Mouse (Mus musculus) forebrain, embryonic 14.5 days (tissue): ENCODE measurements around the gene Snx20. TPM values are rescaled to one million over a fixed set of nuclear protein-coding genes. Genes with fewer than 3 reads are reported as not detected.

Experiments used
- ATAC-seq: fragments of 200-750 bp; cut with Nextera tagmentation; 2 replicates; pipeline ENCODE4 v1.8.0; 2017; ENCODE audit warnings: mild to moderate bottlenecking, moderate library complexity
- DNase-seq: peaks from one replicate; pipeline ENCODE4 v3.0.0-alpha.2; 2015; ENCODE audit warnings: low spot score
- H3K27ac ChIP-seq: fragments of 300-500 bp; sonication (generic); 2 replicates; pipeline ENCODE4 v1.5.1; 2014; ENCODE audit warnings: low read depth, mild to moderate bottlenecking, control low read depth, low read length, moderate library complexity
- H3K27me3 ChIP-seq: fragments of 300-500 bp; sonication (generic); replicated peaks from 2 replicates; pipeline ENCODE4 v1.6.1; 2014; ENCODE audit warnings: low read length, control low read depth, mixed read lengths; ENCODE audit not compliant: control insufficient read depth, insufficient read depth
- H3K36me3 ChIP-seq: fragments of 300-500 bp; sonication (generic); 2 replicates; pipeline ENCODE4 v1.6.1; 2014; ENCODE audit warnings: low read length, control low read depth; ENCODE audit not compliant: control insufficient read depth, insufficient read depth
- H3K4me1 ChIP-seq: fragments of 300-500 bp; sonication (generic); 2 replicates; pipeline ENCODE4 v1.6.1; 2014; ENCODE audit warnings: antibody characterized with exemption, low read length, control low read depth; ENCODE audit not compliant: control insufficient read depth, insufficient read depth
- H3K4me2 ChIP-seq: fragments of 300-500 bp; sonication (generic); 2 replicates; pipeline ENCODE4 v1.6.1; 2014; ENCODE audit warnings: mild to moderate bottlenecking, control low read depth, low read length
- H3K4me3 ChIP-seq: fragments of 300-500 bp; sonication (generic); 2 replicates; pipeline ENCODE4 v1.5.1; 2014; ENCODE audit warnings: low read depth, low read length, control low read depth
- H3K9ac ChIP-seq: fragments of 300-500 bp; sonication (generic); 2 replicates; pipeline ENCODE4 v1.6.1; 2014; ENCODE audit warnings: mild to moderate bottlenecking, low read length, control low read depth, moderate library complexity
- H3K9me3 ChIP-seq: fragments of 300-500 bp; sonication (generic); replicated peaks from 2 replicates; pipeline ENCODE4 v1.6.1; 2016; ENCODE audit warnings: low read length, control low read depth, mixed read lengths; ENCODE audit not compliant: control insufficient read depth
- WGBS: fragments of 180-500 bp; shearing (Covaris S2); extraction: QIAGEN DNeasy Blood & Tissue Kit; methylation state at CpG from one replicate; pipeline ENCODE4 v1.1.7; 2014; 5-methylcytosine and 5-hydroxymethylcytosine counted together
- polyA plus RNA-seq: library from polyadenylated mRNA; unstranded; fragments of >200 nt; fragmentation: Nextera tagmentation; extraction: Ambion mirVana; gene quantifications from 2 replicates; pipeline ENCODE4 v1.2.1, GENCODE M21; 2014

Snx20 gene
- polyA plus RNA-seq, 1 experiment from 2014 or later: 1.7 TPM

DNA sequence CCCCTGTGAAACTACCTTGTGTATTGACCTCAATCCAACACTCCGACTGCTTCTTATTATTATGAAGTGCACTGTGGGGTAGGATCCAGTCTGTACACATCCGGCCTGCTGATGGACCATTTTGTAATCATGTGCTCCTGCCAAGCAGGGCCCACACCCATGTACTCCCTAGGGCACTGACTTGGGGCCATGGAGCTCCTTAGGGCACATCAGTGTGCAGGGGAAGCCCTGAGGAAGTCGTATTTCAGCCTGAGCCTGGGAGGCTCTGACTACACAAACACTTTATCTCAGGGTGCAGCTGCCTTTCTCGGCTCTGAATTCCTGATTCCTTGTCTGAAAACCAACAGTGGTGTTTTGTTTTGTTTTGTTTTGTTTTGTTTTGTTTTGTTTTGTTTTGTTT is 5.7 kb downstream of the Snx20 start:
- Histone ChIP-seq H3K4me1 (peaks cover 5% of the 10 kb centered on the region; the same call in 1 of the 2 replicates), H3K9me3 (no peaks in the 10 kb centered on the region), H3K27me3 (0 out of 2 replicates have a peak, but pooled peaks cover 2% of the 10 kb centered on the region), H3K9ac (no peak overlapping the region), H3K27ac (no peak overlapping the region), H3K36me3 (no peaks in the 10 kb centered on the region), H3K4me3 (no peak overlapping the region), H3K4me2 (no peak overlapping the region)
- no peak for ATAC-seq
- DNase-seq: no peak
- WGBS: 82% methylated on average over 4 of the region's 4 CpGs

DNA sequence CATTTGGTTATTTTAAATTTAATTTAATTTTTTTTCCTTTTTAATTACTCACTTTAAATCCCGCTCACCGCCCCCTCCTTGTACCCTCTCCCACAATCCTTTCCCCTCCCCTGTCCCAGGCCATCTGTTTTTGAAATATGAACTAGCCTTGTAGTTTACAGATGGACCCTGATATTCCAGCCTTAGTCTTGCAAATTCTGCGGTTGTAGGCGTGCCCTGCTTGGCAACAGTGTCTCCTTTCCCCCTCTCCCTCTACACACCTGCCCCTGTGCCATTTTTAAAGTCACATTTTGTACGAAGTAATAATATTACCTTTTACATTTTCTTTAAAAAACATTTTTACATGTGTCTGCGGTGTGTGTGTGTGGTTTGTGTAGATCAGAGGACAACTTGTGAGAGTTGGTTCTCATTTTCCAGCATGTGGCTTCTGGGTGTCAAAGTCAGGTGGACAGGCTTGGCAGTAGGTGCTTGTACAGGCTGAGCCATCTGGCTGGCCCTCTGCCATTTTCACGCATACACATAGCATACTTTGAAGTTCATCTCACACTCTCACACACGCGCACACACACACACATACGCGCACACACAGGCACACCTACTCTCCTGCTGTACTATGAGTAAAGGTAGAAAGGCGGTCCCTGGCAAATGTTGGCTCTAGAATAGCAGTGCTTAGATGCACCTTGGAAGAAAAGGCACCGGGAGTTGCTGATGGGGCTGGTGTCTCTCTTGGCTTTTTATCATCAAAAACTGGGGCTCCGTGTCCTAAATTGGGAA is 7.7 kb downstream of the Snx20 start:
- Histone ChIP-seq H3K4me3 (peak overlapping the region; percentile 53), H3K36me3 (no peaks in the 10 kb centered on the region), H3K27ac (peak overlapping the region; percentile 54), H3K4me1 (peaks cover 5% of the 10 kb centered on the region; the same call in 1 of the 2 replicates), H3K9ac (peak overlapping the region; percentile 78), H3K4me2 (peak overlapping the region; percentile 90), H3K9me3 (no peaks in the 10 kb centered on the region), H3K27me3 (0 out of 2 replicates have a peak, but pooled peaks cover 2% of the 10 kb centered on the region)
- peak; percentile 30 for DNase-seq
- WGBS: 53% methylated on average over 14 of the region's 14 CpGs
- ATAC-seq: peak; percentile 11

- Histone ChIP-seq H3K27ac (peak overlapping the region; percentile 54), H3K36me3 (no peaks in the 10 kb centered on the region), H3K9me3 (no peaks in the 10 kb centered on the region), H3K4me1 (peaks cover 5% of the 10 kb centered on the region; the same call in 1 of the 2 replicates), H3K4me3 (peak overlapping the region; percentile 53), H3K9ac (peak overlapping the region; percentile 78), H3K4me2 (peak overlapping the region; percentile 90), H3K27me3 (0 out of 2 replicates have a peak, but pooled peaks cover 2% of the 10 kb centered on the region)
- WGBS: under 1% methylated on average over 99 of the region's 105 CpGs
- DNase-seq (peak; percentile 93), ATAC-seq (peak; percentile 86)
Measured at GRCm38 (mm10) chr8:88627265-88627991, 8.5 kb downstream of the Snx20 start.

DNA sequence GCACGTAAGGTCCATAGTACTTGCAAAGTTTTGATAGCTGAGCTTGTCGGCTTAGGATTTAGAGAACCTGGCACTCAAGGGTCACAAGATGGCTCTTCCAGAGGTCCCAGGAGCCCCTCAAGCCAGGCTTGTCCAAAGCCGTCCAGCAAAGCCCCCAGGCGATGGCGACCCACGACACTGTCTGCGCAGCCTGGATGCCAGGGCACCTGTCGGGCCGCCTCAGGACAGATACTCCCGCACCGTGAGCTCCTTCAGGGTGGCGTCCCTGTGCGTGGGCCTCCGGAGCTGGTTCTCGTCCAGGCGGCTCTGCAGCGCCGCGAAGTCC is 9.0 kb downstream of the Snx20 start:
- Histone ChIP-seq H3K36me3 (no peaks in the 10 kb centered on the region), H3K4me1 (peaks cover 5% of the 10 kb centered on the region; the same call in 1 of the 2 replicates), H3K27ac (no peak overlapping the region), H3K4me2 (peak overlapping the region; percentile 90), H3K4me3 (peak overlapping the region; percentile 53), H3K9me3 (no peaks in the 10 kb centered on the region), H3K27me3 (peaks cover 5% of the 10 kb centered on the region; the same call in 1 of the 2 replicates), H3K9ac (peak overlapping the region; percentile 78)
- ATAC-seq: no peak
- no peak for DNase-seq
- WGBS: 11% methylated on average over 19 of the region's 19 CpGs

DNA sequence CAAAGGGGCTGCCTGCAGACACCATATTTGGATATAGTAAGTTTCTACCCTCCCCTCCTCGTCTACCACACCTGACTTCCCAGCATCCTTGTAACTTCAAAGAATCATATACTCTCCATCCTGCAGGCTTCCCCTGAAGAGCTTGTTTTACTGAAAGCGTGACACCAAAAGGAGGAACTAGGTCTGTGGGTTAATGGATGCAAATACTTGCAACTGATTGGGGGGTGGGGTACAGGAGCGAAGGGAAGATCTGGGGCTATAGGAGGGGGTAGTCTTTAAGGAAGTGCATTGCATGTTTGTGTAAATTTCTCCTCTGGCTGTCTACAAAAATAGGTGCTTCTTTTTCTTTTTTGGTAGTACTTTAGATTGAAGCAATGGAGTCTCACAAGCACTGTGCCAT is 9.5 kb downstream of the Snx20 start:
- WGBS: 69% methylated on average over 3 of the region's 3 CpGs
- Histone ChIP-seq H3K4me2 (no peak overlapping the region), H3K9me3 (no peaks in the 10 kb centered on the region)

GRCm38 (mm10) chr8:88624276-88624675 is 11.7 kb downstream of the Snx20 start:
- Histone ChIP-seq H3K27ac (no peak overlapping the region), H3K4me2 (no peak overlapping the region), H3K4me1 (peaks cover 5% of the 10 kb centered on the region; the same call in 1 of the 2 replicates), H3K36me3 (no peaks in the 10 kb centered on the region), H3K9ac (no peak overlapping the region), H3K9me3 (no peaks in the 10 kb centered on the region), H3K27me3 (peaks cover 7% of the 10 kb centered on the region; the same call in 1 of the 2 replicates), H3K4me3 (no peak overlapping the region)
- no peak for DNase-seq
- no peak for ATAC-seq
- 98% methylated on average over 3 of the region's 3 CpGs for WGBS

More for the DNA sequence above, 9.5 kb downstream of the Snx20 start:
- Histone ChIP-seq H3K9ac (no peak overlapping the region), H3K27me3 (peaks cover 7% of the 10 kb centered on the region; the same call in 1 of the 2 replicates), H3K36me3 (no peaks in the 10 kb centered on the region), H3K27ac (no peak overlapping the region), H3K4me1 (peaks cover 5% of the 10 kb centered on the region; the same call in 1 of the 2 replicates), H3K4me3 (no peak overlapping the region)
- no peak for ATAC-seq
- no peak for DNase-seq

DNA sequence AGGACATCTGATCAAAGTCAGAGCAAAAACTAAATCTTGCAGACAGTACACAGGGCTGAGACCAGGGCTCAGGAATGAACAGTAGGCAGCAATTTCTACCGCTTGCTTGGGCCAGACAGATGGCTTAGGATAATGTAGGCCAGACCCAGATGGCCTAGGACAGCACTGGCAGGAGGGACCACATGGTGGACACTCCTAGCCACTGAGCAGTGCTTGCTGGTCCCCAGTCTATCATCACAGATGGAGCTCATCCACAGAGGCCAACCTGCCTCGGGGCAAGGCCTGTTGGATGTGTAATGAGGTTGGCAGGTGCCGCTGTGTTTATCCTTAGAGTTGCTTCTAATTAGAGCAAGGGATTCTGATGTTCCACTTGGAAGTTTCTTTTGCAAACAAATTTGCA is 12.6 kb downstream of the Snx20 start:
- Histone ChIP-seq H3K4me1 (peaks cover 2% of the 10 kb centered on the region; the same call in 1 of the 2 replicates), H3K4me2 (no peak overlapping the region), H3K36me3 (no peaks in the 10 kb centered on the region), H3K4me3 (no peak overlapping the region), H3K9ac (no peak overlapping the region), H3K27ac (no peak overlapping the region), H3K9me3 (no peaks in the 10 kb centered on the region), H3K27me3 (peaks cover 7% of the 10 kb centered on the region; the same call in 1 of the 2 replicates)
- DNase-seq (peak; percentile 17), ATAC-seq (no peak)
- 67% methylated on average over 3 of the region's 3 CpGs for WGBS

DNA sequence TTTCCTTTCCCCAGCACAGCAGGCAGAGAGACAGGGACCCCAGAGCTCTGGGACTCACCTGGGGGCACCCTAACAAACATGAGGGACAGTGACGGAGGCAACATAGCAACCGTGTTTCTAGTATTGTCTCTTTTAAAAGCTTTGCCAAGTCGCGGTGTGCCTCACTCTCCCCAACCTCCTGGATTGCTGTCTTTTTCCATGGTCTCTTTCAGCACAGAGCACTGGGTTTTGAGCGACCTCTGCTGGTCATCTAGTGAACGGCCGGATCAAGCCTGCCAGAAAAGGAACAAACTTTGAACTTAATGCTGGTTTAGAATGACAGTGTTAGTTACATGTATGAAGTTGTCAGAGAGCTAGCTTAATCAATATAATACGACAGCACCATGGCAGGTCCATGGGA is 14.5 kb downstream of the Snx20 start:
- H3K4me3 ChIP-seq: no peak overlapping the region
- under 1% methylated on average over 8 of the region's 8 CpGs for WGBS
- no peak overlapping the region for H3K9ac ChIP-seq
- H3K36me3 ChIP-seq: no peaks in the 10 kb centered on the region
- no peaks in the 10 kb centered on the region for H3K4me1 ChIP-seq
- peaks cover 6% of the 10 kb centered on the region; the same call in 1 of the 2 replicates for H3K27me3 ChIP-seq
- no peak overlapping the region for H3K4me2 ChIP-seq
- no peaks in the 10 kb centered on the region for H3K9me3 ChIP-seq
- DNase-seq (peak; percentile 85), ATAC-seq (peak; percentile 67)
- no peak overlapping the region for H3K27ac ChIP-seq
